Mouse (Mus musculus): ENCODE measurements around the gene Serinc2.

Gene Serinc2

DNA sequence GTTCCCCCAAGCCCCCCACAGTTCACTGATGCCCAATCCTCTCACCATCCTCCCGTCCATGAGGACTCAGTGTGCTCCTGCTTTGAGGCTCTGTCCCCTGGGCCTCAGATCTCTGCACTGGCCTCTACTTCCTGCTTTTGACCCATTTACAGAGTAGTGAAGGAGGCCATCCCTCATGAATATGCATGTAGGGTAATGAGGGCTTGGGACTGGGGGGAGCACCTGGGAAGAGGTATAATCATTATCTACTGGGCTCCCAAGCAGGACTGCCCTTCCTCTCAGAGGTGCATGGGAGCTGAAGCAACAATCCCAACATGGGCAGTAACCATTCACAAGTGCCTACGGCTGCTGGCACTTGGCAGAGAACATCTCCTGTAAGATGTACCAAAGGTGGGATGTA is at the start of gene Serinc2:
Serinc2 (minus strand) TSS at position 101 of the 400 bp plus-strand sequence.
- no peak for DNase-seq (ENCODE audit: low spot score in 2 of 2)

DNA sequence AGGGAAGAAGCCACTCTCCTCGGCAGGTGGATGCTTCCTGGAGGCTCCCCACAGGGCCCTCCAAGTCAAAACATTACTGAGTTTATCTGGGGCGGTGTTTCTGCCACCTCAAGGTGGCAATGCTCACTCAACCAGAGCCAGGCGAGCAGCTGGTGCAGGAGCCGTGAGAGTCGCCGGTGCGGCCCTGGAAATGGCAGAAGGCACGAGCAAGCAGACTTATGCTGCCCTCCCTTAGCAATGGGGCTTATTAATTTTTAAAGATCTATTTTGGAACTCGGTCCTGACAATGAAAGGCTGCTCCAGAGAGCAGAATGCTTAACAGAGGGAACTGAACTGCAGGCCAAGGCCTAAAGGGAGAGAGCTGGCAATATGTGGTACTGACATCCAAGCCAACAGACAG is 48.4 kb upstream of the Serinc2 start:
- no peak for DNase-seq (ENCODE audit: low spot score in 2 of 2)

DNA sequence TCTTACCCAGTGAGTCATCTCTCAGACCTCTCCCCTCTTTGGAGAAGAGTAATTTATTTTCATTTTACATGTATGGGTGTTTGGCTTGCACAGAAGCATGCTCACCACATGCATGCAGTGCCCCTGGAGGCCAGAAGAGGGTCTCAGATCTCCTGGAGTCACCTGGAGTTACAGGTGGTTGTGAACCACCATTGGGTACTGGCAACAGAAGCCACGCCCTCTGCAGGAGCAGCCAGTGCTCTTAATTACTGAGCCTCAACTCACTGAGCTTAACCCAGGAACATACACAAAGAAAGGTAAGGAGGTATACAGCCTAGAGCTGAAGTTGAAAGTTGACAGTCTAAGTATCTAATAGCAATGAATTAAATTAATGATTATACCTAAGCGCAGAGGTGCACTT is 46.4 kb upstream of the Serinc2 start:
- no peak for DNase-seq (ENCODE audit: low spot score in 2 of 2)

DNA sequence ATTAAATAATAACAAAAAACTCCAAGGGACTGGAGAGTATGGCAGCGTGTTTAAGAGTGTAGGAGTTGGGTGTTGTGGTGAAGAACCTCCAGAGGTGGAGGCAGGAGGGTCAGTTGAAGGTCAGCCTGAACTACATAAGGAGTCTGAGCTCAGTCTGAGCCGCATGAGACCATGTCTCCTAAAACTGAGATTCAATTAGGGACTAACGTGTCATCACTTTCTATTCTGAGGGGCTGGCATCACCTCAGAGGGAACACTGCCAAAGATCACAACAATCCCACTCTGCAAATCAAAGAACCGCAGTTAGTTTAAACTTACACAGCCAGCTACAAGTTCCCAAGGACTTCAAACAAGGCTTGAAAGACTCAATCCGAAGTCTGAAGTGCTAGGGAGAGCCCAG is 44.6 kb upstream of the Serinc2 start:
- DNase-seq (ENCODE audit: low spot score in 2 of 2) = peak in 1 of 2 experiments; percentile 60

DNA sequence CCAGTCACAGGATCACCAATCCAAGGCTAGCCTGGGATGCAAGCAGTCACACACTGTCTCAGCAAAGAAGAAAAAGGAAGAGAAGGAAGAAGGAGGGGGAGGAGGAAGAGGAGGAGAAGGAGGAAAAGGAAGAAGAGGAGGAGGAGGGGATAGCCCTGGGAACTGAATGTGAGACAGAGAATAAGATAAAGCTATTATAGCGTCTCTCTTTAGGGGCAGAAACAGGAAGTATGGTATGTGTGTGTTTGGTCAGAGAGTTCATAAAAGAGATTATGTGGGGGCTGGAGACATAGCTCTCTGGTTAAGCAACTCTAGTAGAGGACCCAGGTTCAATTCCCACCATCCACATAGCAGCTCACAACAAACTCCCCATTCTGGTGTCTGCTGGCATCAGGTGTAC is 44.2 kb upstream of the Serinc2 start:
- DNase-seq (ENCODE audit: low spot score in 2 of 2) = no peak

DNA sequence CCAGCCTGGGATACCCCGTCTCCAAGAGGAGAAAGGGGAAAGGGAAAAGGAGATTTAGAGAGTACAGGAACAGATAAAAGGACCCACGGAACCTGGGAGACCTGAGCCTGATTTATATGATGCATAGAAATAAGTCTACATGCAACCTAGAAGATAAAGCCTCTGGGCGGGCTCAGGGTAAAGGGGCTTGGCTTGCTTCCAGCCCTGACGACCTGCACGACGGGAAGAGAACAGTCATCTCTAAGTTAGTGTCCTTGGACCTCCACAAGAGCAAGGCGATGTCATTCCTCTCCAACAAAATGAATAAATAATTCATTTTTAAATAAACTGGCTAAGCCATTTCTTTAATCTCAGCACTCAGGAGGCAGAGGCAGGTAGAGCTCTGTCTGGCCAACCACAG is 43.6 kb upstream of the Serinc2 start:
- DNase-seq (ENCODE audit: low spot score in 2 of 2) = no peak

DNA sequence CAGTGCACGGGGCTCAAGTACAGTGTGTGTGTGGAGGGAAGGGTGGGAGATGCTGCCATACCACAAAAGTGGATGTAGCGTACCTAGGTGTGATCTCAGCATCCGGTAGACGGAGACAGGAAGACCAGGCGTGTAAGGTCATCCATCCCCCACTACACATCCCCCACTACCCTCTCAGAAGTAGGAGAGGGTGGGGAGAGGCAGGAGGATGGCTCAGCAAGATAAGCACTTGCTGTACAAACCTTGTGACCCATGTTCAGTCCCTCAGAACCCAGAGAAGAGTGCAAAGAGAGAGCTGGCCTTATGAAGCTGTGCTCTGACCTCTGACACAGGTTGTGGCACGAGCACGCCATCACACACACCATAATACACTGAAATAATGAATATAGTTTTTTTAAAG is 42.6 kb upstream of the Serinc2 start:
- DNase-seq (ENCODE audit: low spot score in 2 of 2) = no peak

DNA sequence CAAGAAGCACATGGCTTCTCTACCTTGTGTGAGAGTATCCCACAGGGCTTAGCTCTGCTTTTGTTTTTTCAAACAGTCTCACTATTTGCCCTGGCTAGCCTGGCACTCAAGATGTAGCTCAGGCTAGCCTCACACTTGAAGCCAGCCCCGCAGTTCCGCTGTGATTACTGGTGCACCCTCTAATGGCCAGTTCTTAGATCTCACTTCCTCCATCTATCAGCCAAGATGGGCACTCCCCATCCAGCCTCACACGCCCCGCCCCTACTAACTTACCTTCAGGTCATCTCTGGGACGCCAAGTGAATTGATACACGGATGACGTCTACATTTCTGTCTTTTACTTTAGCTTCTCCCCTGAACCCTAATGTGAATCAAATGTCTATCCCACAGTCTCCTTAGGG is 40.6 kb upstream of the Serinc2 start:
- DNase-seq (ENCODE audit: low spot score in 2 of 2) = no peak

DNA sequence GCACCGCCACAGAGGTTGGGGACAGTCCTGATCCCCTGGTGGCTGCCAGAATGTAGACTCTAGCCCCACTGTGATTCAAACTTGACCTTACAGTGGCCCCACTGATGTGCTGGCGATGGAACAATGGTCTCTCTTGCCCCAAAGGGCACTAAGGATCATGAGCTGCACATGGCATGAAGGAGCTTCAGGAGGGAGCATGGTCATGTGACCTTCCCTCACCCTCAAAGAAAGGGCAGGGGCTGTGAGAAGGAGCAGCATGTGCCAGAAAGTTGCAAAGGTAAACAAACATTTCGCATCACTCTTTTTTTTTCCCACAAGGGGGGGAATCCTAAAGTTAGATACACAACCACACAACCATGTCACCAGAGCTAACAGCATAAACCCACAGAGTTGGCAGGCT is 39.1 kb upstream of the Serinc2 start:
- DNase-seq (ENCODE audit: low spot score in 2 of 2) = no peak

DNA sequence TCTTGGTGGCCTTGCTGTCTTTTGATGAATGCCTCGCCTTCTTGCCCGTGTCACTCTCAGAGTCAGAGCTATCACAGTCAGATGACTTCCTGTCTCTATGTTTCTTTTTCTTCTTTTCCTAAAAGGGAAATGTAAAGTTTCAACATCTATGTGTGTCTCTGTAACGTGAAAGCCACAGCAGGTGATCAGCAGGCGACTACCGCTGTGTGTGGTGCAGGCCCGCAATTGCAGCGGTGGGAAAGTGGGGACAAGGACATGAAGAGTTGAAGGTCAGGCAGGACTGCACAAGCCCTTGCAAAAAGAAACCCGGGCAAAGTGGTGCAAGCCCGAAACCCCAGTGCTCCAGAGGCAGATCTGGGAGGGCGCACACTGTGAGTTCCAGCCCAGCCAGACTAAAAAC is 37.7 kb upstream of the Serinc2 start:
- DNase-seq (ENCODE audit: low spot score in 2 of 2) = no peak

DNA sequence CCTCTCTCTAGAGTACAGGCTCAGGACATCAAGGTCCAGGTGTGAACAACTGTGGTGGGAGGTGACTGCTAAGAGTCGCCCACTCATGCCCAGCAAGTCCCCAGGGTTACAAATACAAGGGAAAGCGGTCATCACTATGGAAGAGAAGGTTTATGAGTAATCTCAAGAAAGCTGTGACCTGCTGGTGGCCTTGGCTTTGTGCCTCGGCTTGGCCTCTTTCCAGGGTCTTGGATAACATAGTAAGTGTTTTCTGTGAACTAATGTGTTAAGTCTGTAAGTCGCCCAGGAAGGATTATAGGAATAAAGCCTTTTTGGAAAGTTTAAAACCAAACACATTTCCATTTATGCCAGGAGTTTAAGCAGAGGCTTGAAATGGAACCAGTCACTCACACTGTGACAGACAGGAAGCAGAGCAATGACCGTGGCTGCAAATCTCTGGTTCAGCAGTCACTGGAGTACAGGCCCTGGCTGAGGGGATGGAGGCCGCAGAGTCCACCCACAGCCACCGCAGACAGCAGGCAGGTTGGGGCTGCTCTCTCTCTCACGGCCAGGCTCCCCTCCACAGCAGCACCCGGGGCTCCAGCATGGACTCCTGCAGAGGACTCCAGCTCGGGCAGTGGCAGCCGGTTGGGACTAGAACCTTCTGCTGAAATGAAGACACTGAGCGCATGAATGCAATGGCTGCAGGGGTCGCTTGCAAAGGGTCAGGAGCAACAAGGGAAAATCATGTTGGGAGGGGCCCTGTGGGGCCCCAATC is 36.9 kb upstream of the Serinc2 start:
- no peak for DNase-seq (ENCODE audit: low spot score in 2 of 2)

DNA sequence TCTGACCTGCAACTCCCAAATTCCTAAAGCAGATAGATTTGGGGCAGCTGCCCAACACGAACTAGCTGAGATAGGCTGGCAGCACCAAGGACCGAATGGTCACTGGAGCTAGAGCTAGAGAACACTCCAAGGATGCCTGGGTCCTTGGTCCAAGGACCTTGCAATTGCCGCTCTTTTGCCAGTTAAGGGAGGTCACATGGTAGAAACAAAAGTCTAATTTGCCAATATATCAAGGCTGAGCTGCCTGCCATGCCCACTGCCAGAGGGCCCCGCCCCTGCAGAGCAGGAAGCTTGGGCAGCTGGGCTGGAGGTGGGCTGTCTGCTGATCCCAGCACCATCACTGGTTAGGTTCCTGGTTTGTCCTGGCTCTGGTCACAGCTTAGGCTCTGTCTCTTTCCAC is 34.5 kb upstream of the Serinc2 start:
- no peak for DNase-seq (ENCODE audit: low spot score in 2 of 2)

DNA sequence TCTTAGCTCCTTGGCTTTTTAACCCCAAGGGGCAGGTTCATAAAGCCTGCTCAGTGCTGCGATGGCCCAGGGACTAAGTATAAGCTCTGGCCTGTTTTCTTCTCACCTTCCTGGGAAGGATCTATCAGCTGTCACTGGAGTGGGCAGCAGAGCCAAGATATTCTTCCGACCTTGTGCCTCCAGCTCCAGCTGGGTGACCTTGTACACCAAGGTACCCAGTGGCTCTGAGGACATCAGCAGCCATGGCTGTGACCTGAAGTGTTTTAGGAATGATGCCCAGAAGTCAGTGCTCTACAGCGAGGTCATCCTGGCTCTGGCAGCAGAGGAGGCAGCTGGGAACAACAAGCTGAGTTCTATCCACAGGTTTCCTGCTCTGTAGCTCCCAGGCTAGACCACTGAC is 33.5 kb upstream of the Serinc2 start:
- peak; percentile 73 to 75 for DNase-seq (ENCODE audit: low spot score in 2 of 2)

DNA sequence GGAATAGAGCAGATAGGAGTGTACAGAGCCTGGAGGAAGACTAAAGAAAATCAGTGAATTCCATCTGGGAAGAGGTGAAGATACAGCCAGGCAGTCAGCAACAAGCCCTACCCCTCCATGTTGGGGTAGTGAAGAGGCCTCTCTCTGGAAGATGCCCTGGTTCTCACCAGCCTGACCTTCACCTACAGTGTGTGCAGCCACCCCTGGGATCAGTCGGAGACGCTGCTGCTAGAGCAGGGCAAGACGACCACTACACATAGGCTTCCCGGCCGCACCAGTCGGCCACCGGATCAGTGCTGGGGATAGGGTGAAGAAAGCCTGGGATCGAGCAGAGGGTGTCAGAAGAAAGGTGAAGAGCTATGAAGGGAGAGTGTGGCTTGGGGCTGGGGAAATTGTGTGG is 30.2 kb upstream of the Serinc2 start:
- no peak for DNase-seq (ENCODE audit: low spot score in 2 of 2)

DNA sequence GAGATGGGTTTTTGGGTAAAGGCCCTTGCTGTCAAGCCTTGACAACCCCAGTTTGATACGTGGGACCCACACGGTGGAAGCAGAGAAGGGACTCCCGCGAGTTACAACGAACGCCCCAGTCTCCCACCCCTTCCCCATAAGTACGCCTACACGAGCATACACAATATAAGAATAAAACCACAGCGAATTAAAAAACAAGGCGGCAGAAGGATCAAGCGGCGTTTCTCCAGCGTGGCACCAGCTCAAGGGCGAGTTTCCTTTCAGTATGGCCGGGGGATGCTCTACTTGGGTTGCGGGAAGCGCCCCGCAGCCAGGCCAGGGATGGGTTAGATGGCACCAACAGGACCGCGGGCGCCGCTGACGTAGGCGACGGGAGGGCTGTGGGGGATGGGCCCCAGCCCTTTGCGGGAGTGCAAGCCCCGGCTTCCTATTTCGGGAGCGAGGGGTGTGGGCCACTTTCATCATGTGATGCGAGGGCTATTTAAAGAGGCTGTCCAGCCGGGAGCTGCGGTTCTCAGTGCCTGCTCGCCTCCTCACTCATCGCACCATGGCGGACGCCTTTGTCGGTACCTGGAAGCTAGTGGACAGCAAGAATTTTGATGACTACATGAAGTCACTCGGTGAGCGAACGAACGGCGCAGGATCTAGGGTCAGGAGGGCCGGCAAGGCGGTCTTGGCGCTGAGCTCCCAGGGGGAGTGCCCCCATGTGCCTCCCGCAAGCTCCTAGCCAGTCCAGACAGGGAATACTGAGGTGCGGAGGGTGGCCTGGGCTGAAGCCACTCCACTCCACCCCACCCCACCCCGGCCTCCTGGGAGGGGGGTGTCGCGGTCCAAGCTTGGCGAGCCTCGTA is 29.5 kb upstream of the Serinc2 start, which contains the start of the genes Fabp3 and Gm10570:
Fabp3 (plus strand) TSS at position 365 of the 851 bp plus-strand sequence.
Gm10570 (minus strand) TSS at position 444 of the 851 bp plus-strand sequence.
- DNase-seq (ENCODE audit: low spot score in 2 of 2) = peak; percentile 73 to 75

DNA sequence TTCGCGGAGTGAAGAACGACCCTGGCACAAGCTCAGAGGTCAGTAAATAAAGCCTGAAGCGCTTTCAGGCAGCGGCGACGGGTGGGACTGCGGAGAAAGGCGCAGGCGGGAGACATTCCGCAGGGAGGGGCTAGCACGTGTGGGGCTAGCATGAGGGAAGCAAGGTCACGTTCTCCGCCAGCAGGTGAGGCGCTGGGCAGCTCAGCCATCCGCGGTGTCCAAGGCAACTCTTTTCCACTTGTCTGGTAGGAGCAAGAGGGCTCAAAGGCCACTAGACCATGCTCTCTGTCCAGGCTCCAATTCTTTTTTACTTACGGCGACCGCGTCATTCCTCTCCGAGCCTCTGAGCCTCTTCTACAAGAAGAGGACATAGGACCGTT is 28.8 kb upstream of the Serinc2 start:
- DNase-seq (ENCODE audit: low spot score in 2 of 2) = peak; percentile 42 to 68

DNA sequence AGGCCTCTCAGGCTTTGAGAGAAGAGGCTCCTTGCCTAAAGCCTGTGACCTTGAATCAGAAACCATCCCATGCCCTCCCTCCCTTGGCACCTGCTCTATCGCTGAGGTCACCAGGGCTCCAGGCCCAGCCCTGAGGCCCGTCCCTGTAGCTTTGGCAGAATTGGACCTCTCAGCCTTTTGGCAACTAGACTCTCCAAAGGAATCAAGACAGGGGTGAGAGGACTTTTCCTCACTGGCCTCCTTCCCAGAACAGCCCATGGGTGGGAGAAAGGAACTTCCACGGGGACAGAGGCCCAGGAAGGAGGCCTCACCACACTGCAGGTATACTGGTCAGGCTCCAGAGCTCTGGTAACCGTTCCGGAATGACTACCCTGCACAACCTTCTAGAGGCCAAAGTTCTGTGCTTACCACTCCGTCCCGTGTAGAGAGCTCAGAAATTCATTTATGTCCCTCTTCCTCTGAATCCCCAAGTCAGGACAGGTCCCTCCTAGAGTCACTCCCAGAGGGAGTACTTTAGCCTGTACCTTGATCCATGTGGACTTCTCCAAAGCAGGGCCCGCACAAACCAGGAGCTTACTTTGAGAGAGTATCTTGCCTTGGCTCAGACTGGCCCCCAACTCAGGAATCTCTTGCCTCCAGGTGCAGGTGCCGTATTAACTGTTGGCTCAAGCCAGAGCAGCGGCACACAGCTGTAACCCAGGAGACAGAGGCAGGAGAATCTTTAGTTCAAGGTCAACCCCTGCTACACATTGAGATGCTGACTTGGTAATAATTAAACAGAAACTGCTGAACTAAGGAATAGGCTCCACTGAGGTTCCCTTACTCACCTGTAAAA is 28.0 kb upstream of the Serinc2 start:
- peak; percentile 80 to 83 for DNase-seq (ENCODE audit: low spot score in 2 of 2)

DNA sequence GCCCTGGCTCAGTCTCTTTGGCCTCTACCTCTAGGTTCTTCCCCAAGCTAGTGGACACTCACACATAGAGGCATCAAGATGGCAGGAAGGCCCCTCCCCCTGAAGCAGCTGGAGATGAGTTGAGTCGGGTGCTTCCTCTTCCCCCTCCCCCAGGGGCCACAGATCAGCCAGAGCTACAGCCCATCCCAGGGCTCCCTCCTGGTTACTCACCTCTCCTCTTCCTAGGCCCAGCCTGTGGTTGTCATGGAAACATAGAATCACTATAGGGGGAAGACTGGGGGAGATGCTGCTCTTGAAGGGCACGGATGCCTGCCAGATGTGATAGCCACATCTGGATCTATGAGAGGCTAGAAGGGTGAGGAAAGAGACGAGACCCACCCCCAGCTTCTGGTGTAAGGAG is 25.7 kb upstream of the Serinc2 start:
- no peak for DNase-seq (ENCODE audit: low spot score in 2 of 2)

DNA sequence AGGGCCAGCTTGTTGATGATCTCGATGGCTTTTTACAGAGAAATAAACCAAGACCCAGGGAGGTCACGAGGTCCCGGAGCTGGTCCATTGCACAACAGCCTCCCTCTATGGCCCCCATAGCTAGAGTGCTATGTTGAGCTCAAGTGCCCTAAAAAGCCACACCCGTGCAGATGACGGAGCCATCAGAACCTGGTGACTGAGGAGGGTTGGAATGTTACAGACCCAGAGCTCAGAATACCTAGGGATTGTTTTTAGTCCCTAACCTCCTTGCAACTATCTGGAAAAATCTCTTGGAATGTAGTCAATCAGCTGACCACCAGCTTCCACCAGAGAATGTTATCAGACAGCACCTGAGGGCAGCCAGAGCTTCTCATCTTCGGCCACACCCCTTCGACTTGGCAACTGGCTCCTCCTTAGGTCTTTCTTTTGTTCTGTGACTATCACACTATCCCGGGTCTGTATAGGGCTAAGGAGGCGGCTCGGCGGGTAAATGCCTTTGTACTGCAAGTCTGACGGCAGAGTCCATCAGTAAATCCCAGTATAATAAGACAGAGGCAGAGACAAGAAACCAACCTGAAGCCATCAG is 23.4 kb upstream of the Serinc2 start:
- DNase-seq (ENCODE audit: low spot score in 2 of 2) = no peak

DNA sequence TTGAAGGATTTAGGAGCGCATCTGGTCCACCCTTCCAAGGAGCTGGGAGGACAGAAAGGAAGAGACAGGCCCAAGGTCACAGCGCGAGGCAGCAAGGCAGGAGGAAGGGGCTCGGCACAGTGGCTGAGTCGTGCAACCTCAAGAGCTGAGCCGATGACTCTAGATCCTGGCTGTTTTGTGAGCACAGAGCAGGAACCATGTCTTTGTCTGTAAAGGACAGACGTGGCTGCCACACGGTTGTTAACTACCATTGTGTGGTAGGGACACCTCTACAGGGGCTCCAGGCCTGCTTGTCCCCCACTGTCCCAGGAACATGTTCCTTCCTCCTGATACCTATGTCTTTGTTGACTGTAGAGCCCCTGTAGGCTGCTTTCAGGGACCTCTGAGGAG is 20.6 kb upstream of the Serinc2 start:
- no peak for DNase-seq (ENCODE audit: low spot score in 2 of 2)

DNA sequence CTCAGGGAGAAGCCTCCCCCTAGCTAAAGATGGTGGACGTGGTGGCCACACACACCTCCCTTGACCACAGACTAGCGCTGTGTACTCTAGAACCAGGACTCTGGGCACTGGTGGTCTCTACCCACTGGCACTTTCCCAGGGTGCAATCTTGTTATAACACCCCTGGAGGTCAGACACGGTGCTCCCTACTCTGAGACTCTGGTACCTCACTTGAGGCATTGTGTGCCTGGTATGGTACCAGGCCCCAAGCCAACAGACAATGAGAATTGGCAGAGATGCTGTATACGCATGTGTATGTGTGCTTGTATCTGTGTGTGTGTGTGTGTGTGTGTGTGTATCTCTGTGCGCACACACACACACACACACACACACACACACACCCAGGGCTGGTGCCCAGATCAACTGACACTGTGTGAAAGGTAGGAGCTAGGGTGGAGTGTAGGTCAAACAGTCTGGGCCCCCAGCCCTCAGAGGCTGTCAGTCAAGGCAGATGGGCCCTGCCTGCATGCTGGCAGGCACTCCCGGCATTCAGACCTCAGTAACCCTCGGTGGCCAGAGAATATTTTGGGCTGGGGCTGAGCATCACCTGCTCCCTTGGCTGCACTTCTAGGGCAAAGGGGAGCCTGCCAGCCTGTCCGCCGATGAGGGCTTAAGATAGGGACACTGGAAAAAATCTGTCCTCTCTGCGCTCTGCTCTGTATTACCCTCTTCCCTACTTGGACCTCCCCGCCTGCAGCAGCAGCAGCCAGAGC is 20.0 kb upstream of the Serinc2 start:
- DNase-seq (ENCODE audit: low spot score in 2 of 2) = peak; percentile 80 to 81

Measured in heart, adult 9 months (tissue).